Mouse (Mus musculus) right cerebral cortex, postnatal 25 days (tissue): ENCODE measurements at regions not wholly inside any gene's neighbourhood (a gene's known extent, or its start where the extent isn't known, plus 50 kb on each side); places are given as distances from the start of the nearest gene placed in this dataset.

Experiments
- DNase-seq: peaks from one replicate; pipeline ENCODE4 v3.0.0; 2022

DNA sequence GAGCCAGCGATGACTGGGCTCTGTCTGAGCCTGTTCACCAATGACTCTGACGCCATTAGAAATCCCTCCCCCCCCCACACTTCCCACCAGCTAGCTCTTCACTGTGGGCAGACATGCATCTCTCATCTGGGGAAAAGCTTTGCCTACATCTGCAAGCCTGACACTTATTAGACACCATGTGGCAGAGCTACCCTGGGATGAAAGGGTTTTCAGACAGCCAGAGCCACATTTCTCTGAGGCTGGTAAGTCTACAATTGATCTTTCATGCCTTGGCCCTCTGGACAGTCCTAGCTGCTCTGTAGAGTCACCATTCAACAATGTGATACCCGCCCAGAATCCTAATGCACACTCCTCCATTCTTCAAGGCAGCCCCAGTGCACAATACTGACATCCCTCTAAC is 72.8 kb upstream of the Rgma start:
- no peak for DNase-seq

DNA sequence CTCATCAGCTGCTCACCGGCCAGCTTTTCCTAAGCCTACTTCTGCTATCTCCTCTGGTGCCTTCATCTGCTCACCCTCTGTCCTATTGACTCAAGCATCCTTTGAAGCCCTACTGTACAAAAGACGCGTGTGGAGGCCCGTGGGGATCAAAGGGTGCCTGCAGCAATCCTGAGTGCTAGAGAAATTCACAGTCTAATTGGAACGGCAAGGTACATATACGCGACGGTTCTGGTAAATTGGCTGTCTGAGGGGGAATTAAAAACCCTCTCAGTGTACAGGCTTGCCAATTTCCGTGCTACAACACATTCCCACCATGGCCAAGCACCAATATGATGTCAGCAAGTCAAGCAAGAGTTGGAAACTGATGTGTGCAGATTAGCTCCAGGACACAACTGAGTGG is 71.5 kb upstream of the Rgma start:
- DNase-seq = no peak

DNA sequence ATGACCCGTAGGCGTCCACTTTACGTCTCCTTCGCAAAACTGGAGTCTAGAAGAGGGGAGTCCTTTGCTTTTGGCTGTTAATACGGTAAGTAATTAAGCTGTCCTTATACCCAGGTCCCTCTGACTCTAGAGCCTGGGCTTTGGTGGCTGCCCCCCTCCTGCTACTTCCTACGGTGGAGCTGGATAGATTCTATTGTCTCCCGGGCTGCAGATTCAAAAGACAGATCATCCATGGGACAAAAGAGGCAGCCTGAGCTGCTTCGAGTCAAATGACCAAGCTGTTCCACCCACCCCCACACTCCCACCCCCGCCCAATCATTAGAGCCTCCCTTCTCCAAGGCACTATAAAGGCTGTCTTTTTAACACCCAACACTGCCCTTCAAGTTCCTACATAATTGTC is 70.5 kb upstream of the Rgma start:
- DNase-seq = no peak

DNA sequence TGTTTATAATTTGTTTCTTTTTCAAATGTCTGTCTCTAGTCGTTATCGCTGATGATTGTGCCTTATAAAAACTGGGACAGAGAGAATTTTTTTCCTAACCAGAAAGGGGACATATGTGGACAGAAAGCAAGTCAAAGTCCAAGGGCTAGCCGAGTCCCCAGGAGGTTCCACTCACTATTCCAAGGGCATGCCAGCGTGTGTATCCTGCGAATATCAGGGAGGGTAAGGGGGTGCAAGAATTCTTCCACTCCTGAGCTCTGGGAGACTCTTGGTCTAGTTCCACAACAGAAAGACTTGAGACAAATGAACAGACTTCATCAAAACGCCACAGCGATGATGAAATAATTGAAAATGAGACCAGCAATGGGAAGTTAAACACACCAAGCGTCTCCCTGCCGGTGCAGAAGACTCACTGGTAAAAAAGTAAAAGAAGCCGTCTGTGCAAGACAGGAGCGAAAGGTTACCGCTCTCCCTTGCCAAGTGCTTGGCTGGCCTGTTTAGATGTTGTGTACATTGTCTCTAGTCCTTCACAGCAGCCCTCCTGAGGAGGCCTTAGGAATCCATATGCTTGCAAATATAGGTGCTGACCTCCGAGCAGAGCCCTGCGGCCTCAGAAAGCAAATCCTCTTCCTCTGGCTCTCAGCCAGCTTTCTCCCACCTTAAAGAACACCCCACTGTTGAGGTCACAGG is 69.9 kb upstream of the Rgma start:
- DNase-seq = no peak

DNA sequence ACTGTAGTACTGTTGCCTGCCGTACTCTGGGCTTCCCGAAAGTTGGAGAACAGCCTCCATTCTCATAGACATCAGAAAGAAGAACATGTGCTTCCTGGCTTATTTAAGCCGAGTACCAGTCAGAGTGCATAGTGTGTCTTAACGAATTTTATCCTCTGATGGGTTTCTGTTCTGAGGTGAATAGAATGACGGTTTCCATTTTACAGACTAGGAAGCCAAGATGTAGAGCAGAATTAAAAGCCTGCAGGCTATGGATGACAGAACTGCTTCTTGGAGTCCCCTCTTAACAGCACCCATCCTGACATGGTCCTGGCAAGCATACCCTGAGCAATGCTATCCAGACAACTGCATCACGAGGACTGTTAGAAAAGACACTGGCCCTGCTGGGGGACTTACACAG is 69.0 kb upstream of the Rgma start:
- DNase-seq = no peak

DNA sequence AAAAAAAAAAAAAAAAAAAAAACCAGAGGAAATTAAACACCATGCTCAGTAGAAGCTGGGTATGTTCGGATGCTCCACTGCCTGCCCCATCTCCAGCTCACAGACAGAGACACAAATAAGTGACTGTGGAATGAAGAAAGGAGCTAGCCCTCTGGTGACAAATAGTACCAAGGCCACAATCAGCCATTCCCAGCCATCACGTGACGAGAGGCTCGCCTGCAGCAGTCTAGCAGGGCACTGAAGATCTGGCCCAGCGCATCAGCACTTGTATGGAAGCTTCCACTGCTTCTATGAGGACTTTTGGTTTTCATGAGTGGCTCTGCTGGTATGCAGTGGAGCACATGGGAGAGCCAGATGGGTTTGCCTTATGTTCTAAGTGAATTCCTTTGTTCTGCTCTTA is 68.6 kb upstream of the Rgma start:
- DNase-seq = no peak

DNA sequence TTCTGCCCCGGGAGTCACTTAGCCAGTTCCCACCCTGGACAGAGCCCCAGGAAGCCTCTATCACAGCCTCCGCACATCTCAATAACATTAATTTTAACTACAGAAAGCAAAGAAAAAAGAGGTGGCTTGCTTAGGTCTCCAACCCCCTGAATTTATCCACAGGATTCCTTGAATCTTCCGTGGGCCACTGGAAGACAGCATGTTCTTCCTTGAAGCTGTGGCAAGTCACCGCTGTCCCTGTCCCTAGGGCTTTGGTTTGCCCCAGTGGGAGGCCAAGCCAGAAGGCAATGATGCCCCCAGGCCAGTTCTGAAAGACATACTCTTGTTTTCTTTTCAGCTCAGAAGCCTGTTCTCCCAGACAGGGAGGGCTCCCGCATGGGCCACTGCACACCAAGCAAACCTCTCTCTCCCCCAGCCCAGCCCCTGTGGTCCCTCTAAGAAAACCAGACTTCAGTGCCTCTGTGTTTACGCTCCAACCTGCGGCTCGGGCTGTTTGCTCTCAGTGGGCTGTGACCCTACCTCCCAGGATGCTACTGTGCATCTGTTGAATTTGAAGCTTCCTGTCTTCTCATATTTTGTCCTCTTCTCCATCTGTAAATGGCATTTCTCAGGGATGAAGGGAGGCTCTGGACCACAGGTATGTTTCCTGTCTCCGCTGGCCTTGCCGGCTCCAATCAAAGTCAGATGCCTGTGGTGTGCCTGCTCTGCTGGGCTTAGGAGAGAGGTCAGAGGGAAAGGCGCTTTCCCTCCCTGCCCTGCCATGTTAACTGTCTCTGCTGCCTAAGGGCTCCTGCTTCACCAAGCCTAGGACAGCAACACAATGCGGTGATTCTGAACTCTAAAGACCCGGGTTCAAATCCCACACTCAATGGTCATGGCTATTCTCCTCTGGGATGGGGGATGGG is 67.5 kb upstream of the Rgma start:
- no peak for DNase-seq

DNA sequence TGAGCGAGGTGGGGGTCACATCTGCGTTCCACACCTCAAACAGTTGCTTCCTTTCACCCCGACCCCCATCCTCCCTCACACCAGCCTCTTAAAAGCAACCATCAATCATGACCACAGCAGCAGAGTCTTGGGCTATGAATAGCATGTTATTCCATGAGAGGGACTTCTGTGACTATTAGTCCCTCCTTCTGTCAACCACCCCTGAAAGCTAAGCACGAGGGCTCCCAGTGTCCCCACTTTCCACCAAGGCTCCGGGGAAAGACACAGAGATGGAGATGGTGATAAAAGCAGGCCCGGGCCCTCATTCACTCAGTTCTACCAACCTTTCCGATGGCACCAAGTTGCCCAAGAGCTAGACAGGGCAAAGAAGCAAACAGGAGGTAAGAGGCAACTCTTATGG is 66.3 kb upstream of the Rgma start:
- DNase-seq = no peak

DNA sequence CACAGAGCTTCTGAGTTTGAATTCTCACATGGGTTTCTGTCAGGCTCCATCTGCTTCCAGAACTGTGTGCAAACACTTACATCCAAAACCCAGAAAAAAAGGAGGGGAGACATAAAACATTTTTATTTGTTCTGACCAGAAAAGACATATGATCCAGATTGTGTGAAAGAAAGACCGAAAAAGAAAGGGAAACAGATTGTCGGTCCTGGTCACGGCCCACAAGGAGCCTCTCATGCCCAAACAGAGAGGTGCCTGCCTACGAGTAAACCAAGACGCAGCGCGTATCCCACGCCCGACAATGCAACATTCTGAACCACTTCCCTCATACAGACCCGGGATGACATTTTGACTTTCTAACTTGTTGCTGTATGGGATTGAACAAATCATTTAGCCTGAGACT is 65.3 kb upstream of the Rgma start:
- DNase-seq = no peak

DNA sequence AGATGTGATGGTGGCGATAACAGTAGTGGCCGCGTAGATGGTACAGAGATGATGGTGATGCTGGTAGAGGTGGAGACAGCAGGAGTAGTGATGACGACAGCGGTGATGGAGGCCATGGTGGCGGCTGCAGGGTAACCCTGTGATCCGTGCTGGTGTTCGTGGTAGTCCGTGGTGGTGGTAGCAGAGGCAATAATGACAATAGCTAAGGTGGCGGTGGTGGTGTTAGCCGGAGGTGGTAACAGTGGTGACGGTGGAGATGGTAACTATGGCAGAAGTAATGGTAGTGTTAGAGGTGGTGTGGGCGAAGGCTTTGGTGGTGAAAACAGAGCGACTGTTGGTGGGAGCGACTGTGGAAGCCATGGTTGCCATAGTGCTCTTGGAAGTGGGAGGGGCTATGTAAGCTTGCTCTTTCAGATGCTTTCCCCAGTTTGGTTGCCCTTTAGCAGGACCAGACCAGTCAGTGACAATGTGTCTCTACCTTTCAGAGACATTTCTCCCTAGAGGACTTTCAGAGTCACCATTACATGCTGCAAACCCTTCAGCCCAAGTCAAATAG is 64.7 kb upstream of the Rgma start:
- no peak for DNase-seq

DNA sequence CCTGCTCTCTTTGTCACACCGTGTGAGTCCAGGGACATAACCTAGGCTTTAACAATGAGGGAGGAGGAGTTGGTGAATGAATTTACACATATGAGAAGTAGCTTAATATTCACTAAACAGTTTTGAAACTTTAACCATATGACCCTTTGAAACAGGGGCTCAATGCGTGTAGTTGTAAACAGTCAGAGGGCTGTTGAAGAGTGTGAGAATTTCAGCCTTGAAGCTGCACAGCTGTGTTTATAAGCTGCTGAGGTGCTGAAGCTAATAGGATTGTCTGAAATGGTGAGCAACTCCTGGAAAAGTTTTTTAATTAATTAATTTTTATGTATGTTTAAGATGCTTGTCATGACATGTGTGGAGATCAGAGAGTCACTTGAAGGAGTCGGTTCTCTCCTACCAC is 59.8 kb upstream of the Rgma start:
- DNase-seq = no peak

DNA sequence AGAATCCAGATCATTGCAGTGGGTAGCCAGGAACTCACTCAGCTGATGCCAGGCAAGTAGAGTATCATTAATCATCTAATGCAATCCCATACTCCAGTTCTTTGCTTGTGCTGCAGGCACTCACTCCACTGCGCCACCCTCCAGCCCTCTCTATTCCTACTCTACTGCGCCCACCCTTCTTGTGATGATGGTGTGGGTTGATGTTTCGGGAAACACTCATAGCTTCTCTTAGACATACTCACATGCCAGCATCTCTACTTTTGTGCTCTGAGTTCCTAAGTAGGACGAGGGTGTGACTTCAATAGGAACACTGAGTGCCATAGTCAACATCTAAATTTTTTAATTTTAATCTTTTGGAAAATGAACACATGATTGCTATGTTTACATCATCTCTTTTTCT is 57.7 kb upstream of the Rgma start:
- DNase-seq = no peak

DNA sequence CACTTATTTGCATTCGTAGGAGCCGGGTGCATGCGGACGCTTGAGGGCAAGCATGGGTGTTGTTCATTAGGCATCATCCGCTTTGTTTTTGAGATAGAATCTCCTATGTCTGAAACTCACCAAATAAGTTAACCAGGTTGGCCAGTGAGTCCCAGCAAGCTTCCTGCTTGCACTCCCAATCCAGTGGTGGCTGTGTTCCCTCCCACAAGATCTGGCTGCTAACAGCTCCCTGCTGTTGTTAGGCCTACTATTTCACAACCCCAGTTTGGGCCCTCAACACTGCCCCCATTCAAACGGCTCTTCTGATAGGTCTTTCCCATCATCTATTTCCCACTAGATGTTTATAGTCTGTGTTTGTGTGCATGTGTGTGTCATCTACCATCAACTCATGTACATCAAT is 56.3 kb upstream of the Rgma start:
- DNase-seq = no peak

DNA sequence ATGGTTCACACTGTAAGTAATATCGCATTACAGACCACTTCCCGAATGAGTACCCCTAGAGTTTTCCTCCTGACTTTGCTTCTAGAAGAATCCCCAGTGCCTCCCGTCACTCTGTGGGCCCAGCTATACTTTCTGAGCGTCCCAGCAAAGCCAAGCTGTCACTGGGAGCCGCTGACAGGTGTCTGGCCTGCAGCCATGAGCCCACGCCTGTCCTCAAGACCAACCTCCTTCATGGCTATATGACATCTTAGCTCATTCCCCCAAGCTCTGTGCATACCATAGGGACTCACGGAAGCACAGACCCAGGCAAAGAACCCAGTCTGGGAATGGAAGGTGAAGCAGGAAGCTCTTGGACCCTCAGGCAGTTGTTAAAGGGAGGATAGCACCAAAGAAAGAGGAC is 55.3 kb upstream of the Rgma start:
- no peak for DNase-seq

DNA sequence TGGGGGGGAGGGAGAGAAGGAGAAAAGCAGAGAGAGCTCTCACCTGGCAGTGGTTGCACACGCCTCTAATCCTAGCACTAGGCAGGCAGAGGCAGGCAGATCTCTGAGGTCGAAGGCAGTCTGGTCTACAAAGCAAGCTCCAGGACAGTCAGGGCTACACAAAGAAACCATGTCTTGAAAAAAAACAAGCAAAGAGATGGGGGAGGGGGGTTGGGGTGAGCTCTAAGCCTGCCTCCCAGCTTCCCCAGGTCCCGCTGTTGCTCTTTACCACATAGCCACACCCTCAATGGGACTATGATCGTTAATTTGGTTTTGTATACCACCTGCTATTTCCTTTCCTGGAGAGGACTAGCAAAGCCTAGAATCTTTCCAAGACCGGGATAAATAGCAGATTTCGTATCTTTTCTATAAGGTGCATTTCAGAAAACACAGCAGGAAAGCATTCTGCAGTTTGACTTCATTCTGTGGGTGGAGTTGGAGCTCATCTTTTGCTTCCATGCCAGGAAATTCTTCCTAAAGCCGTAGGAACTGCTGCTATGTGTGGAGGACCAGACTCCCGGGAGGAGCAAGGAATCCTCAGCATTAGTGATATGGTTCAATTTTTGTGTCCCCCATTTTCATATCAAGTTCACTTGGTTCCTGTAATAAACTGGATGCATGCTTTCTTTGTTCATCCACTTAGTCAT is 52.7 kb upstream of the Rgma start:
- DNase-seq = no peak

DNA sequence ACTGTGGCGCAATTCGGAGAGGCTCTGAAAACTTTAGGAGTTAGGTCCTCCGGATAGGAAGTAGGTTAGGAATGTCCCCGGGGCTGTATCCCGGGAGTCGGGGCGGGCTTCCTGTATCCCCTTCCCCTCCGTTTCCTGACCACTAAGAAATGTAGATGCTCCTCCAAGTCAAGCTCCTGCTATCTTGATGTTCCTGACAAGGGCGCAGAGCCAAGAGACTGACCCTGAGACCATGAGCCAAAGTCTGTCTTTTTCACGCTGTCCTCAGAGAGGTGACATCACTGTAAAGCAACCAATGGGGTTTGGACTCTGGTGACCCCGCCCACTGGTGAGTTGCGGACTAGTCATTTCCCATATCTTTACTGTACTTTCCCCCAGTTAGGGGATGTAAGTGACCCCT is 51.8 kb upstream of the Rgma start:
- no peak for DNase-seq

DNA sequence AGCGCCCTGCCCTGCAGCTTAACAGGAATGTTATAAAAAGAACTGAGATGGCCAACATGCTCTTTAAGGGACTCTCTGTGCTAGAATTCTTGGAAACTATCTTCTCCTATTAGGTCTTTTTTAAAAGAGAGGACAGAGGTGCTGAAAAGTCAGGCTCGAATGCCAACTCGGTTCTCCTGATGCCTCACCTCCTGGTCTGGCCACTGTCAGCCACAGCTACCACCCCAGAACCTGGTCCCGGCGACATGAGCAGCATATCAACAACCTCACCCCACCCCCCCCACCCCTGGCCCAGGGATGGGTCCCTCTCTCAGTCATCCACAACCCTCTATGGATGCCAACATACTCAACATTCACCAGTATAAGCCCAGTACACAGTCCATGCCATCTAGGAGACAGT is 49.8 kb upstream of the Rgma start:
- no peak for DNase-seq
